Mouse (Mus musculus) ES-E14 (cell line): ENCODE results near the gene Nlk. TPM values are rescaled to one million over a fixed set of nuclear protein-coding genes. Genes with fewer than 3 reads are reported as not detected.
"Not testable (repeated sequence)": the region's sequence is repeated elsewhere in the genome, so short reads cannot be mapped to it uniquely, and the experiment has no call there.

Source experiments
- DNase-seq: peaks from one replicate; pipeline ENCODE4 v3.0.0-alpha.2; 2013; ENCODE audit warnings: low read depth, low spot score
- H3K27ac ChIP-seq: 2 replicates; pipeline ENCODE4 v1.5.1; 2012; ENCODE audit warnings: low read depth, mild to moderate bottlenecking, low read length, moderate library complexity, mixed read lengths; ENCODE audit not compliant: poor library complexity, insufficient read depth, severe bottlenecking
- H3K36me3 ChIP-seq: 2 replicates; pipeline ENCODE4 v1.6.1; 2012; ENCODE audit warnings: mild to moderate bottlenecking, low read length, moderate library complexity, mixed read lengths; ENCODE audit not compliant: control insufficient read depth, poor library complexity, insufficient read depth, severe bottlenecking
- H3K4me1 ChIP-seq, 2 experiments: fragments of 150-350 bp in 1 of 2; sonication (generic) in 1 of 2; 2 replicates each; pipeline ENCODE4 v1.6.1; 2012; ENCODE audit warnings: low read length in 2 of 2, mild to moderate bottlenecking in 1 of 2, mixed read lengths in 1 of 2; ENCODE audit not compliant: control insufficient read depth in 2 of 2, insufficient read depth in 2 of 2, poor library complexity in 1 of 2
- H3K4me3 ChIP-seq, 2 experiments: fragments of 150-350 bp in 1 of 2; sonication (generic) in 1 of 2; 2 replicates each; pipeline ENCODE4 v1.5.1; 2012; ENCODE audit warnings: low read length in 2 of 2, low read depth in 1 of 2, mild to moderate bottlenecking in 1 of 2, mixed read lengths in 1 of 2; ENCODE audit not compliant: insufficient read depth in 1 of 2, poor library complexity in 1 of 2, severe bottlenecking in 1 of 2
- H3K9ac ChIP-seq: 2 replicates; pipeline ENCODE4 v1.6.1; 2012; ENCODE audit warnings: low read depth, mild to moderate bottlenecking, low read length, mixed read lengths; ENCODE audit not compliant: poor library complexity, insufficient read depth, severe bottlenecking
- H3K9me3 ChIP-seq: fragments of 150-350 bp; sonication (generic); 2 replicates; pipeline ENCODE4 v1.6.1; 2012; ENCODE audit warnings: low read depth, mild to moderate bottlenecking, low read length; ENCODE audit not compliant: control insufficient read depth, insufficient read depth
- CHD2 ChIP-seq: IDR thresholded peaks from 2 replicates; pipeline ENCODE4 v1.6.1; 2014; ENCODE audit warnings: mild to moderate bottlenecking, low read depth, low read length, inconsistent platforms
- HCFC1 ChIP-seq: IDR thresholded peaks from 2 replicates; pipeline ENCODE4 v1.6.1; 2012; ENCODE audit warnings: low read length, inconsistent platforms, borderline replicate concordance; ENCODE audit not compliant: insufficient read depth
- MAFK ChIP-seq: IDR thresholded peaks from 2 replicates; pipeline ENCODE4 v1.6.1; 2014; ENCODE audit warnings: mild to moderate bottlenecking, low read depth, low read length, inconsistent platforms; ENCODE audit not compliant: insufficient read depth
- ZC3H11A ChIP-seq: IDR thresholded peaks from 2 replicates; pipeline ENCODE4 v1.6.1; 2012; ENCODE audit warnings: low read depth, mild to moderate bottlenecking, inconsistent platforms, low read length, borderline replicate concordance
- ZNF384 ChIP-seq: IDR thresholded peaks from 2 replicates; pipeline ENCODE4 v1.6.1; 2012; ENCODE audit warnings: low read depth, low read length, inconsistent platforms
- in situ Hi-C, 2 experiments: fragments of 600-800 bp; cut with MboI; formaldehyde crosslinking; loops; one replicate each; pipeline ENCODE4 v1.15.1; 2025; ENCODE audit warnings: low sequenced_read_pairs in 2 of 2, inconsistent platforms in 1 of 2; ENCODE audit not compliant: unreplicated experiment in 2 of 2
- total RNA-seq: library from RNA; depleted of rRNA; stranded (reverse); fragments of 300-350 nt; gene quantifications from 2 replicates; pipeline ENCODE4 v1.2.3, GENCODE M21; 2012

The Nlk gene
- total RNA-seq, 1 experiment = 24.7 TPM

GRCm38 (mm10) chr11:78574975-78575374, 122.2 kb downstream of the Nlk start:
- Histone ChIP-seq H3K4me3 (no peak overlapping the region), H3K9me3 (no peaks in the 10 kb centered on the region), H3K36me3 (peaks cover 13% of the 10 kb centered on the region; the same call in 1 of the 2 replicates), H3K27ac (no peak overlapping the region), H3K4me1 (no peaks in the 10 kb centered on the region), H3K9ac (no peak overlapping the region)
- in situ Hi-C loops = no loop called here
- TF ChIP-seq ZNF384 (no peak), CHD2 (no peak), HCFC1 (no peak), ZC3H11A (no peak), MAFK (no peak)
- no peak for DNase-seq

DNA sequence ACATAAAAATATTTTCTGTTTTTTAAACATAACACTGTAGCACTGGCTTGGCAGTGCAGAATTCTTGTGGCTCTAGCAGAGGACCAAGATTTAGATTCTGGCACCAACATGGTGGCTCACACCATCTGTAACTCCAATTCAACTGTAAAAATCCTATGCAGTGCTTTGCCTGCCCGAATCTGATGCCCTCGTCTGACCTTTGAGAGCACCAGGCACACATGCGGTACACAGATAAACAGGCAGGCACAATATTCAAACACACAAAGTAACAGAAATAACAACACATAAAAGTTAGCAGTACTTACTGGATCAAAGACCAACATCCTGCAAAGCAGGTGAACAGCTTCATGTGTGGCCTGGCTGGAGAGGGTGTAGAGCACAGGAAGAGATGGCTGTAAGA, 122.6 kb downstream of the Nlk start:
- Histone ChIP-seq H3K4me3 (no peak overlapping the region), H3K27ac (no peak overlapping the region), H3K9me3 (no peaks in the 10 kb centered on the region), H3K9ac (no peak overlapping the region), H3K4me1 (no peaks in the 10 kb centered on the region), H3K36me3 (peaks cover 15% of the 10 kb centered on the region; the same call in 1 of the 2 replicates)
- no peak for DNase-seq
- TF ChIP-seq HCFC1 (no peak), ZC3H11A (no peak), MAFK (no peak), CHD2 (no peak), ZNF384 (no peak)
- in situ Hi-C loops = no loop called here

DNA sequence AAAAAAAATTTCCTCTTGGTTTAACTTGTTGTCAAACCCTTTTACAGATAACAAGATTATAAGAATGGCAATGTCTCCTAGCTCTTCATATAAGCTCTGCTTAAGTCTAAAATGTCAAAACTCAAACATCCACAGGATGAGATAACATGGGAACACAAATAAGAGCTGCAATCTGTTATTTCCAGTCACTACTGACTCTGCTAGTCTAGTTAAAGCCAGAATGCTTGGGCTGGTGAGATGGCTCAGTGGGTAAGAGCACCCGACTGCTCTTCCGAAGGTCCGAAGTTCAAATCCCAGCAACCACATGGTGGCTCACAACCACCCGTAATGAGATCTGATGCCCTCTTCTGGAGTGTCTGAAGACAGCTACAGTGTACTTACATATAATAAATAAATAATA, 123.1 kb downstream of the Nlk start:
- H3K36me3 ChIP-seq = peaks cover 15% of the 10 kb centered on the region; the same call in 1 of the 2 replicates
- H3K9me3 ChIP-seq, H3K27ac ChIP-seq, H3K4me1 ChIP-seq, H3K9ac ChIP-seq, in situ Hi-C loops, DNase-seq, H3K4me3 ChIP-seq: not testable (repeated sequence)

DNA sequence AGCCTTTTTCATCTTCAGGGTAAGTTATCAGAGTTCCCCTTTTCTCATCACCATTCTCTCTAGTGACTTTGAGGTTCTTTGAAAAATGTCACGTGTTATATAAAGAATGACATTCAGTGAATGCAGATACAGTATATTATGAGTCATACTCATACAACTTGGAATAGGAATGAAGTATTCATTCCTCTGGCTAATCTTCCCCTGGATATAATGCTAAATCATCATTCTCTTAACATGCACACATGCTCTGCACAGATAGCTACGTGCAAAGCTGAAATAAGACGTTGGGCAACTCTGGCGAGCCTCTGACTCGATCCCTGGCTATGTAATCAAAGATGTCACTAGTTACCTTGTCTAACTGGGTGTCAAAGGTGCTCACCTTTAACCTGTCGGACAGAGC, 125.3 kb downstream of the Nlk start:
- DNase-seq = no peak
- H3K9me3 ChIP-seq = no peaks in the 10 kb centered on the region
- 0 out of 4 replicates have a peak, but pooled peaks cover 0 to 1% of the 10 kb centered on the region in 2 experiments for H3K4me1 ChIP-seq
- in situ Hi-C loops = no loop called here
- H3K36me3 ChIP-seq = peaks cover 12% of the 10 kb centered on the region; the same call in 1 of the 2 replicates
- no peak overlapping the region for H3K27ac ChIP-seq
- H3K4me3 ChIP-seq = no peak overlapping the region
- TF ChIP-seq CHD2 (no peak), MAFK (no peak), ZC3H11A (no peak), HCFC1 (no peak), ZNF384 (no peak)
- no peak overlapping the region for H3K9ac ChIP-seq

GRCm38 (mm10) chr11:78571441-78571840, 125.7 kb downstream of the Nlk start:
- in situ Hi-C loops = no loop called here
- DNase-seq = no peak
- Histone ChIP-seq H3K9ac (no peak overlapping the region), H3K4me3 (no peak overlapping the region), H3K9me3 (no peaks in the 10 kb centered on the region), H3K4me1 (0 out of 4 replicates have a peak, but pooled peaks cover 0 to 2% of the 10 kb centered on the region in 2 experiments), H3K36me3 (peaks cover 9% of the 10 kb centered on the region; the same call in 1 of the 2 replicates), H3K27ac (no peak overlapping the region)
- TF ChIP-seq HCFC1 = no peak
- TF ChIP-seq MAFK = no peak
- no peak for TF ChIP-seq ZNF384
- TF ChIP-seq CHD2 = no peak
